Mouse (Mus musculus) CD4-positive helper T cell, adult 2 months (primary cell): ENCODE data around the gene Gcsam.
A peak's percentile ranks its signal among the peaks of the same experiment; 100 is the strongest.

ENCODE experiments used
- DNase-seq: peaks from one replicate; pipeline ENCODE4 v3.0.0-alpha.2; 2012; ENCODE audit warnings: low read depth, missing footprints, low spot score

Gene Gcsam

DNA sequence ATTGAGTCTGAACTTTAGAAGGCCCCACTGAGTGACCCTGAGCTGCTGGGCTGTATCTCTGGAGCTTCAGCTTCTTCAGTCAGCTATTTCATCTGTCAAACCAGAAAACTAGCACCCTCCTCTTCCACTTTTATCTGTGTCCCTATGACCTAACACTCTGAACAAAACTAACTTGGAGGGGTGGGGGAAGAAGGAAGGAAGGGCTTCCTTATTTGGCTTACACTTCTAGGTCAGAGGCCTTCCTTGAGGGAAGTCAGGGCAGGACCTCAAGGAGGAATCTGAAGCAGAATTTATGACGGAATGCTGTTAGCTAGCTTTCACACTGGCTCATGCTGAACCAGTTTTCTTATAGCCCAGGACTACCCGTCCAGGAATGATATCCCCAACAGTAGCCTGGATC, 41.3 kb downstream of the Gcsam start:
- DNase-seq, result no peak

DNA sequence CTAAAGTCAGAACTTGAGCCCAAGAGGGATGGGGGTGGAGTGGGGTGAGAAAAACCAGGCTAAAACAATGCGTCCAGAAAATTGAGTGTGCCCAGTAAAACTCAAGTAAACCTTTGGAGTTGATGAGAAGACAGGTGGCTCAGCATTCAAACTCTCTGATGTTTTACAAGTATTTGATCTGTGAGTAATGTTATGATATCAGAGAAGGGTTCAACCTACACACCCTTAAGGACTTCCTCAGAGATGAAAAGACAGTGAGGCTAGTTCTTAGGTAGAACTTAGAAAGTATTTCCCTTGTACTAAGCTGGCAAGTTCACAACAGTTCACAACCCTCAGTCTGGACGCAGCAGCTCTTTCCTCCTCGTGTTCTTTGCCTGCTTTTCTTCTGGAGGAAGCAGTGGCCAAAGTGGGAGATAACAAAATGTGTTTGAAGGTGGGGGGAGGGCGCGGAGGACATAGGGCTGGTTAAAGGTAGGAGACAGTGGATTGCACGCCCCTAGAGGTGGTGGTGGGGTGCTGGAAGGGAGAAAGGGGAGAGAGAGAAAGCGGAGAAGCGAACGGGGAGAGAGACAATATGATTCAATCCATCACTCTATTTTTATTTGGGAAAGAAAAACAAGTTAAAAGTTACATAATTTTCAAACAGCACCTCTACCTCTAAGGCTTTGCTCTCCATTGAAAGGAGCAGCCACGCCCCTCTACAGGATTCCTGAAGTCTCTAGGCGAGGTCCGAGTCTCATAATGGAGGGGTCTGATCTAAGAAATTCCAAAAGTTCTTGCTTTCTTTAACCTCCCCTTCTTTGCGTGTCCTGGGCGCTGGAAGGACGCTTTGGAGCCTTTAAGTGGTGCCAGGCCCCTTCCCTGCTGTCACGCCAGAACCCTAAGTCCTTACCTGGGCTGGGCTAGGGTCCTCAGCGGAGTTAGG, 43.1 kb downstream of the Gcsam start:
- peak; percentile 33 for DNase-seq

DNA sequence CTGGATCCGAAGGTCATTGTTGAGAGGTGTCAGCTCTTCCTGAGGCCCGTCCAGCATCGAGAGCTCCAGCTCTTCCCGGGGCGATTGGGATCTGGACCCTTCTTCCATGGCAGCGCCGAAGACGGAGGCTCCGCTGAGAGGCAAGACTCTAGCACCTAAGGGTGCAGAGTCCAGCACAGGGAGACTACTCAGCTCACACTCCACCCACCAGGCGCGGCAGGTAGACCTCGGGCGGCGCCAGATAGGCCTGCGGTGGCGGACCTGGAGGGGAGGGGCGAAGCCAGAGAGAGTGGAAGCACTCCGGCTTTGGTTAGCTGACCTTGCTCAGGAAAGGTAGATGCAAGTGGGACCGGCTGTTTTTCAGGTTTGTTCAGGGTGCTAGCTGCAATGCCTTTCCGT, 43.8 kb downstream of the Gcsam start, which contains the start of gene BC016579:
Gene BC016579 (minus strand): TSS at position 135 of the 399 bp plus-strand sequence.
- peak; percentile 16 for DNase-seq

DNA sequence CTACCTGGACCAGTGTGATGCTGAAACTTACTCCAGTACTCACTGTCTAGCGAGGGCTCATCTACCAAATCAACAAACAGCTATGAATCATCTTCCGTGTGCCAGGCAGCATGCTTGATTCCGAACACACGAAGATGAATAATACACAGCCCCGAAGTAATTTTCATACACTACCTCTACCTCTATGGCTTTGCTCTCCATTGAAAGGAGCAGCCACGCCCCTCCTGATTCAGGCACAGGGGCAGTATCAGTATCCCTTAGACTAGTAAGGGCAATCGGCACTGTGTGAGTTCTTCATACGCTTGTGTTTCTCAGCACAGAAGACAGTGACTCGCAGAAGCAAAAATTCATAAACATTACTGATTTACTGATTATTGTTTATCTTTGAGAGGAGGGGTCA, 44.3 kb downstream of the Gcsam start:
- DNase-seq, result no peak

DNA sequence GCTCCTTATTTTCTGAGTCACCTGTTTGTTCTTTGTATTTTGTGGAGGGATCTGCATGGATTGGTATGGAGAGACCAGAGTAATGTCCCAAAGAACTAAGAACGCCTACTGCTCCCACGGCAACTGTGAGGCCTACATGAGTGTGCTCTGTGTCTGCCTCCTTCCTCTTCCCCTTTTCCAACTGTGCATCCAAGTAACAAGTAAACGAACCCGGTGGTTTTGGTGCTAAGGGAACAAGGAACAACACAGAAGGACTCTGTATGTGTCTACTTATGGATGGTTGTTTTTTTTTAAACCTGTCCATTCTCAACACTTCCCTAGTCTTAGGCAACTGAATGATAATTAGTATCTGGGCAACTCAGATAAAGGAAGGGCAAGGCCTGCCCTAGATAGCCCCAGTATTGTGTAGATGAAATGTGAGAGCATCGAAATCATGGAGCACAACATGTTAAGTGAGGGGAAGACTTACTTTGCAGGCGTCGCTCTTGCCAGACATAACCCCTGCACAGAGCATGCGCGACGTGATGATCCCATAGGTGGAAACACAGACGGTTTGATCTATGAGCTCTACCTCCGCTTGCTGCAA, 47.5 kb downstream of the Gcsam start:
- DNase-seq, result no peak

DNA sequence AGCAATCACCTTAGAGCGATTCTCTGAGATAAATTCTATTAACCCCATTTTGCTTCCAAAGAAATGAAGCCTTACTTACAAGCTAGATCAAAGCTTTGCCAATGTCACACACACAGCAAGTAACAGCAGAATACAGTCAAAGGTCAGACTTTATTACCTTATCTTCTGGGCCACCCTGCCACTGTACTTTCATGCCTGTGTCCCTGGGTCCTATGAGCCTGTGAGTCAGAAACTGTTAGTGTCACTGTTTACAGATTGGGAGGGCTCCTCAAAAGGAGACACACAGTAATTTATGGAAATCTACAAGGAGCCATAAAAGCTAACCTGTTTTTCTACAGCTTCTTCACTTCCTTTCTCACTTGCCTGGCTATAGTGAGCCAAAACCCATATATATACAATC, 48.1 kb downstream of the Gcsam start:
- DNase-seq, result no peak

DNA sequence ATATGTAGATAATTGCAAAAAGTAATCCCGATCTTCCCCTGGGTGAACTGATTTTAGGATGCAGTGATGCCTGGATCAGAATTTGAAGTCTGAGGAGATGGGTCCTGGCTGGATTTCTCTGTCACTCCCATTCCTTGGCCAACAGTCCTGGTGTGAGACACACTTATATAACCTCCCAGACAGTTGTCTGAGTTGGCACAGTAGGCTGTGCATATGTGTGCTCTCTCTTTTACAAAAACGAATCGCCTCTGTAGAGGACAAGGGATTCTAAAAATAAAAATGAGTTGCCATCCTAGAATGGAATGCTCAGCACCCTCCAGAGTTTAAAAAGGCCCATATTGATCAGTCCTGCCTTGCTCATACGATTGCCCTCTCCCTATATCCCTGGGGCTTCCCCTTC, 49.4 kb downstream of the Gcsam start:
- no peak for DNase-seq

DNA sequence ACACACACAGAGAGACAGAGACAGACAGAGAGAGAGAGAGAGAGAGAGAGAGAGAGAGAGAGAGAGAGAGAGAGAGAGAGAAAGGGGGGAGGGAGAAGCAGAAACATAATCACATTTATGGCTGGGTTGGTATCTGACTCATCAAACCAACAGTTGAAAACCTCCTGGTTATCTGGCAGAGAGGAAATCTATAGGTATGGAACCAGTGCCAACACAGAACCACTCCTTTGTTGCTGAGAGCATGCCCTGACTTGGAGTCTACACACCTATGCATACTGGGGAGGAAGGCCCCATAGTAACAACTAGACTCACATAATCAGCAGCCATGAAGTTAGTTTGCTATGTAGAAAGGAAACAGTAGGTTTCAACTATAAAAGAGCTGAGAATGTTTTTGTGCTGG, 52.2 kb downstream of the Gcsam start:
- no peak for DNase-seq

DNA sequence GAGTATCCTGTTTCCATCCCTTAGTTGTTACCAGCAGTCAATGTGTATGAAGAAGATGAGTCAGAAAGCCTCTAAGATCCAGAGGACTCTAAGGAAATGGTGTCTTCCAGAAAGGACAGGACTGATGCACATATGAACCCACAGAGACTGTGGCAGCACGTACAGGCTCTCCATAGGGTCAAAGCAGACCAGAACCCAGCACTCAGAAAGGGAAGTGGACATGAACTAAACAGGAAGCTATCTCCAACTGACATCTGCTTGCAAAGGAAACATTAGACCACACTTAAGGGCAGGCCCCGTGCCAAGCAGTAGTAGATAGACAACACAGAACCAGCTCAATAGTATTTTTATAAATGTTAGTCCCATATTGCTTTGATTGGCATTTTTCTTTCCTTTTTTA, 56.0 kb downstream of the Gcsam start:
- DNase-seq, result peak; percentile 10

DNA sequence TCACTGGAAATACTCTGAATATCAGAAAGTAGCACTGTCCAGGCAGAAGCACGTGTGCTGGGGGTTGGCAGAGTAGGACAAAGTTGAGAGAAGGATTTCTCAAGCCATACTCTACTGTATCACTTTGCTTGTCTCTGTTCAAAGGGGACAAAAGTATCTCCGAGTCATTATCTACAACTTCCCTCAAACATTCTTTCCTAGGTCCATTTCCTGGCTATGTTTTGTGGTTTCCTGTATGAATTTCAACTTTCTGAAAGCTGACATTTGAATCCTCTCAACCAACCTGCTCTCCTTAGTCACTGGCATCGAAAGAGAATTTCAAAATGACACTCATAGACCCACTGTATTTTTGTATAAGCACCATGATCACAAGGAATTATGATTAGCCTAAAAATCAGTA, 58.0 kb downstream of the Gcsam start:
- DNase-seq, result no peak

DNA sequence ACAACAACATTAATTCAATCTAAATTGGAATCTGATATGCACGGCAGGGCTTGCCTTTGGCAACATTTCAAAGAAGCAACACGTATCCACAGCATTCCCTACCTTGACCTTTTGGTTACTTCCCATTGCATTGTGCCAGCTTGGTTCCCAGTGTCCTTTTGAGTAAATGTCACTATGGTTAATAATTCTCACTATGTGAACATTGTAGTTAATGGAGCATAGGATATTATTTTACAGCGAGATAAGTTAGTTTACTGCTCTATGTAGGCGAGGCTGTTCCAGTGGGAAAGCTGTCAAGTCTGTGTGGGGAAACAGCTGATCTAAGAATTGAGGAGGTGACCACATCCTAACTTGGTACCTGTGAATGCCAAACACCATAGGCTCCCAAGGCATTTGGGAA, 59.8 kb downstream of the Gcsam start:
- no peak for DNase-seq
